Mouse (Mus musculus): ENCODE data around the gene Dand5. TPM values are rescaled to one million over a fixed set of nuclear protein-coding genes. Genes with fewer than 3 reads are reported as not detected.

Gene Dand5
- polyA plus RNA-seq, 1 experiment, result 2.1 TPM

DNA sequence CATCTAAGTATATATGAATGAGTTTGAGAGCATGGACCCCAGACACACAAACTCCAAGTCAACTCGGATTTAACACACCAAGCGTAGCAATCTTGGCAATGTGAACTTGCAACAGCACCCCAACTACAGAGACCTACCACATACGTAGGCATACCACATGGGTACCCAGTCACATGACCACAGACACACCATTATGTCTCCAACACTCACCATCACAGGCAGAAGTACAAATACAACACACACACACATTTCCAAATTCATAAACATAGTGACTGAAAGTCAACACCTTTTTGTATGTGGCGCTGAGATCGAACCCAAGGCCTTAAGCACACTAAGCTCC, 12.7 kb downstream of the Dand5 start:
- TF ChIP-seq POLR2A (IDR thresholded peaks at IDR 0.05; ENCODE audit: low read depth, low read length) (no peak), CTCF (IDR thresholded peaks at IDR 0.05; ENCODE audit: extremely low read depth, insufficient read length, insufficient replicate concordance, low read depth, low read length) (no peak)
- 84% methylated on average over 5 of the region's 5 CpGs for WGBS
- H3K27ac ChIP-seq (ENCODE audit: insufficient read depth, low read depth, low read length), result no peak overlapping the region
- H3K36me3 ChIP-seq (ENCODE audit: control insufficient read depth, insufficient read depth, low read length), result no peaks in the 10 kb centered on the region
- H3K4me1 ChIP-seq (ENCODE audit: control insufficient read depth, insufficient read depth, insufficient read length, low read length), result no peaks in the 10 kb centered on the region
- no peak overlapping the region for H3K4me3 ChIP-seq (ENCODE audit: low read depth, low read length)
- H3K27me3 ChIP-seq (ENCODE audit: control insufficient read depth, insufficient read depth, low read length), result peaks cover 5% of the 10 kb centered on the region; the same call in 1 of the 2 replicates

DNA sequence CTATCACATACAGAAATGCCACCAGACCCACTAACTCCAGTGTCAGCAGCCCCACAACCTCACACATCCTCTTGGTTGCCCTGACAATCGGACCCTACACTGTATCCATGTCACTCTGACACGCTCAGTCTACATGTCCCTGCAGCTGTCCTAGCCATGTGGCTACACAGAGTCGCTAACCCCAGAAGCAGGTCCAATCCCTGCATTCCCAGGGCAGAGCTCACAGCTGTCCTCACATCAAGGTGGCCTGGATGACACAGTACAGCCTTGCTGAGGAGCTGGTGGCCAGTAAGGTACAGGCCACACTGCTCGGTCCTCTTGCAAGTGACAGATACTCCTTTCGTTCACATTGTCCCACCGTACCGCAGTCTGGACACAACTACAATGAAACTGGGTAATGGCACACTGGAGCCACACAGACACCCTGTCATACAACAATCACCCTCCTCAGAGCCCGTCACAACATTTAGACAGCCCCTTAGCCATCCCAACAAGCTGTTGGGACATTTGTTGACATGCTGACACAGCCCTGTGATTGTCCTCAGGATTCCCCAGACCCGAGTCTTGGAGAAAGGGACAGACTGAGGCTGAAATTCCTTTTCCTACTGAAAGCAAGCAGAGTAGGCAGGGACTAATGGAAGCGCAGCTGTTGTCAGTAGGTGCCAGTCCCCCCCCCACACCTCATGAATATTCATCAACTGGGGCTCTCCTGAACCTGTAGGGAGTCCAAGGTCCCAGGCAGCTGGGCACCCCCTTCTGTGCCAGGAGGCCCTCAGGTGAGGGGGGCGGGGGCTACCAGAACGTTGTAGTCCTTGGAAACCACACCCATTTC, 13.3 kb downstream of the Dand5 start:
- no peak for TF ChIP-seq POLR2A (IDR thresholded peaks at IDR 0.05; ENCODE audit: low read depth, low read length)
- TF ChIP-seq CTCF (IDR thresholded peaks at IDR 0.05; ENCODE audit: extremely low read depth, insufficient read length, insufficient replicate concordance, low read depth, low read length), result no peak
- Histone ChIP-seq H3K4me1 (ENCODE audit: control insufficient read depth, insufficient read depth, insufficient read length, low read length) (no peaks in the 10 kb centered on the region), H3K27ac (ENCODE audit: insufficient read depth, low read depth, low read length) (no peak overlapping the region), H3K4me3 (ENCODE audit: low read depth, low read length) (no peak overlapping the region), H3K36me3 (ENCODE audit: control insufficient read depth, insufficient read depth, low read length) (no peaks in the 10 kb centered on the region), H3K27me3 (ENCODE audit: control insufficient read depth, insufficient read depth, low read length) (peaks cover 5% of the 10 kb centered on the region; the same call in 1 of the 2 replicates)
- 78% methylated on average over 12 of the region's 12 CpGs for WGBS

- no peak overlapping the region for H3K27ac ChIP-seq (ENCODE audit: insufficient read depth, low read depth, low read length)
- no peaks in the 10 kb centered on the region for H3K36me3 ChIP-seq (ENCODE audit: control insufficient read depth, insufficient read depth, low read length)
- WGBS, result 94% methylated on average over 5 of the region's 5 CpGs
- 0 out of 2 replicates have a peak, but pooled peaks cover 1% of the 10 kb centered on the region for H3K27me3 ChIP-seq (ENCODE audit: control insufficient read depth, insufficient read depth, low read length)
- H3K4me1 ChIP-seq (ENCODE audit: control insufficient read depth, insufficient read depth, insufficient read length, low read length), result no peaks in the 10 kb centered on the region; the same call in 1 of the 2 replicates
- no peak overlapping the region for H3K4me3 ChIP-seq (ENCODE audit: low read depth, low read length)
- no peak for TF ChIP-seq CTCF (IDR thresholded peaks at IDR 0.05; ENCODE audit: extremely low read depth, insufficient read length, insufficient replicate concordance, low read depth, low read length)
- TF ChIP-seq POLR2A (IDR thresholded peaks at IDR 0.05; ENCODE audit: low read depth, low read length), result no peak
Observed at GRCm38 (mm10) chr8:84806031-84806430, 16.6 kb downstream of the Dand5 start.

GRCm38 (mm10) chr8:84799999-84800831, 22.4 kb downstream of the Dand5 start, which contains the start of gene Nfix:
TSS of gene Nfix (minus strand) at chr8:84800344.
- H3K36me3 ChIP-seq (ENCODE audit: control insufficient read depth, insufficient read depth, low read length), result no peaks in the 10 kb centered on the region
- peak within 1 kb of the TSS; percentile 77 for H3K4me3 ChIP-seq (ENCODE audit: low read depth, low read length)
- peaks cover 4% of the 10 kb centered on the region for H3K4me1 ChIP-seq (ENCODE audit: control insufficient read depth, insufficient read depth, insufficient read length, low read length)
- H3K27me3 ChIP-seq (ENCODE audit: control insufficient read depth, insufficient read depth, low read length), result no peaks in the 10 kb centered on the region
- peak within 1 kb of the TSS; percentile 9; the same call in 1 of the 2 replicates for H3K27ac ChIP-seq (ENCODE audit: insufficient read depth, low read depth, low read length)
- TF ChIP-seq CTCF (IDR thresholded peaks at IDR 0.05; ENCODE audit: extremely low read depth, insufficient read length, insufficient replicate concordance, low read depth, low read length) (no peak), POLR2A (IDR thresholded peaks at IDR 0.05; ENCODE audit: low read depth, low read length) (no peak)
- 16% methylated on average over 118 of the region's 125 CpGs for WGBS

DNA sequence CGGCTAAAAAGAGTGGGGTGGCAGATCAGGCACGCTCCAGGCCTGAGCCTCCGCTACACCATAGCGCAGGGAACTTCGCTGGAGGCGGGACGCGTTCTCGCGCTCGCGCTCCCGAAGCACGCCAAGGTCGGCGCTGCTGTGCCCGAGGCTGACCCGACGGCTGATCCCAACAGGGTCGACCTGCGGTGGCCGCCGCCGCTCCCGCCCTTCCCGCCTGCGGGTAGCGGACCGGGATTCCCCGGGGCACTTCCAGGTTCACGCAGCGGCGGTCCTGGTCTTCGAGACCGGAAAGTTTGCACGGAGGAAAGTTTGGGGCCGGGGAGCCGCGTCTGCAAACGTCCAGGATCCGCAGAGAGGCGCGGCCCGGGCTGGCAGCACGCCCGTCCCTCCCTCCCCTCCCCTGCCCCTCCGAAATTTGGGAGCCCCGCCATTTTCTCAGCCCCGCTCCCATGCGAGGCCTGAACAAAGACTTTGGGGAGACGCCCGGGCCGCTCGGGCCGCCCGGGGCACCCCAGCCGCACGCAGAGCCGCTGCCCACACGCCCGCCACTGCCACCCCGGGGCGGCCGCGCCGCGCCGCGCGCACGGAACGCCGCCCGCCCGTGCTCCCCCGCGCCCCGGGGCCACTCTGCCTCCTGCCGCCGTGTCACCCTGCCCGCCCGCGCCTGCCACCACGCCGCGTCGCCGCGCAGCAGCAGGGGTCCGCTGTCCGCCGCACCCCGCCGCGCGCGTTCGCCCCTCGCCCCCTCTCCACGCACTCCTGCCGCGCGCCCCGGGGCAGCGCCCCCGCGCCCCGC, 23.3 kb downstream of the Dand5 start:
- TF ChIP-seq POLR2A (IDR thresholded peaks at IDR 0.05; ENCODE audit: low read depth, low read length) (no peak), CTCF (IDR thresholded peaks at IDR 0.05; ENCODE audit: extremely low read depth, insufficient read length, insufficient replicate concordance, low read depth, low read length) (no peak)
- no peaks in the 10 kb centered on the region for H3K27me3 ChIP-seq (ENCODE audit: control insufficient read depth, insufficient read depth, low read length)
- peak overlapping the region; percentile 76 for H3K4me3 ChIP-seq (ENCODE audit: low read depth, low read length)
- no peaks in the 10 kb centered on the region for H3K36me3 ChIP-seq (ENCODE audit: control insufficient read depth, insufficient read depth, low read length)
- WGBS, result 2% methylated on average over 81 of the region's 108 CpGs
- peaks cover 7% of the 10 kb centered on the region for H3K4me1 ChIP-seq (ENCODE audit: control insufficient read depth, insufficient read depth, insufficient read length, low read length)
- peak overlapping the region; percentile 9; the same call in 1 of the 2 replicates for H3K27ac ChIP-seq (ENCODE audit: insufficient read depth, low read depth, low read length)

DNA sequence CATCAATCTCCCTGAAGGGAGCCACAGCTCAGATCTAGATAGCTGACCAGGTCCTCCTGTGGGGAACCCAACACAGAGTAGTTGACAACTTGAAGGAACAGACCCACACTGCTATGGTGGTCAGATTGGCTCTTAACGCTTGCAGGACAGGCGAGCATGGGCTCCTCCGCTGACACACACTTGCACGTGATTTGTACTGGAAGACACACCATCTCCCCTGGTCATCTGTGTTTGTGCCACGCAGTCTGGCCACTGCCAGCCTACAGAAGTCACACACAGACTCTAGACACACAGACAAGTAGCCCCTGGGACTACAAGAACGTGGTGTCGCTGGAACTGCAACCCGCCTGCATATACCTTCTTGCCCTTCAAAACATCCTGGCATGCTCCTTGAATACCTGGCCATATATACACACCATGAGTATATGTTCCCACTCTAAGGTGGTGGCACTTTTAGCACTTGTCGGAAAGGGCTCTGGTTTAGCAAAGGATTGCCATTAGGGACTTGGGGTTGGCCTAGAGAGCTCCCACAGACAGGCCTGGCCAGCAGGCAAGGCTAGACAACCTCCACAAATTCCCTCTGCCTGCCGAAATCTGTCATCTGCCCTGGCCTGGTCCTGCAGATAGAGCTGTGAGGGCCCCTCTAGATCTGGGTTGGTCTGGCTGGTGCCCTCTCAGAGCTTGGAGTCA, 24.0 kb downstream of the Dand5 start:
- peaks cover 7% of the 10 kb centered on the region for H3K4me1 ChIP-seq (ENCODE audit: control insufficient read depth, insufficient read depth, insufficient read length, low read length)
- 80% methylated on average over 10 of the region's 10 CpGs for WGBS
- TF ChIP-seq CTCF (IDR thresholded peaks at IDR 0.05; ENCODE audit: extremely low read depth, insufficient read length, insufficient replicate concordance, low read depth, low read length) (no peak), POLR2A (IDR thresholded peaks at IDR 0.05; ENCODE audit: low read depth, low read length) (no peak)
- peak overlapping the region; percentile 76 for H3K4me3 ChIP-seq (ENCODE audit: low read depth, low read length)
- H3K27me3 ChIP-seq (ENCODE audit: control insufficient read depth, insufficient read depth, low read length), result no peaks in the 10 kb centered on the region
- H3K27ac ChIP-seq (ENCODE audit: insufficient read depth, low read depth, low read length), result no peak overlapping the region
- no peaks in the 10 kb centered on the region for H3K36me3 ChIP-seq (ENCODE audit: control insufficient read depth, insufficient read depth, low read length)

Data from small intestine, adult 2 months (tissue).